Mouse (Mus musculus): Measurements from ENCODE around the gene Dnaaf1.

The Dnaaf1 gene

GRCm38 (mm10) chr8:119572411-119572810 lies 2.6 kb upstream of the Dnaaf1 start:
- no peak for DNase-seq (ENCODE audit: low read depth)

GRCm38 (mm10) chr8:119575366-119575726 lies 311 bp downstream of the Dnaaf1 start:
- DNase-seq (ENCODE audit: low read depth), result no peak

- DNase-seq (ENCODE audit: low read depth), result no peak
Measured at GRCm38 (mm10) chr8:119579096-119579495, 4.1 kb downstream of the Dnaaf1 start.

- no peak for DNase-seq (ENCODE audit: low read depth)
Measured at GRCm38 (mm10) chr8:119580441-119581161, 5.6 kb downstream of the Dnaaf1 start.

- DNase-seq (ENCODE audit: low read depth), result no peak
Measured at GRCm38 (mm10) chr8:119585901-119586300, 10.9 kb downstream of the Dnaaf1 start.

- DNase-seq (ENCODE audit: low read depth), result no peak
Measured at GRCm38 (mm10) chr8:119588321-119588720, 13.3 kb downstream of the Dnaaf1 start.

- no peak for DNase-seq (ENCODE audit: low read depth)
Measured at GRCm38 (mm10) chr8:119588844-119589243, 13.8 kb downstream of the Dnaaf1 start.

GRCm38 (mm10) chr8:119590348-119590747 lies 15.3 kb downstream of the Dnaaf1 start:
- no peak for DNase-seq (ENCODE audit: low read depth)

GRCm38 (mm10) chr8:119591456-119591855 lies 16.4 kb downstream of the Dnaaf1 start:
- DNase-seq (ENCODE audit: low read depth), result no peak

- DNase-seq (ENCODE audit: low read depth), result no peak
Measured at GRCm38 (mm10) chr8:119603771-119604170, 28.7 kb downstream of the Dnaaf1 start.

GRCm38 (mm10) chr8:119604398-119604803 lies 29.4 kb downstream of the Dnaaf1 start:
- DNase-seq (ENCODE audit: low read depth), result peak; percentile 13

GRCm38 (mm10) chr8:119604996-119605395 lies 30.0 kb downstream of the Dnaaf1 start, which contains the start of gene Taf1c:
Taf1c (minus strand) TSS chr8:119605222.
- peak; percentile 93 for DNase-seq (ENCODE audit: low read depth)

- no peak for DNase-seq (ENCODE audit: low read depth)
Measured at GRCm38 (mm10) chr8:119606224-119606623, 31.2 kb downstream of the Dnaaf1 start.

GRCm38 (mm10) chr8:119612471-119612870 lies 37.4 kb downstream of the Dnaaf1 start, which contains the start of gene Adad2:
Adad2 (plus strand) TSS chr8:119612747.
- DNase-seq (ENCODE audit: low read depth), result no peak

GRCm38 (mm10) chr8:119615096-119615495 lies 40.1 kb downstream of the Dnaaf1 start:
- DNase-seq (ENCODE audit: low read depth), result no peak

- DNase-seq (ENCODE audit: low read depth), result no peak
Measured at GRCm38 (mm10) chr8:119616358-119616757, 41.3 kb downstream of the Dnaaf1 start.

- DNase-seq (ENCODE audit: low read depth), result no peak
Measured at GRCm38 (mm10) chr8:119616811-119617210, 41.8 kb downstream of the Dnaaf1 start.

- DNase-seq (ENCODE audit: low read depth), result no peak
Measured at GRCm38 (mm10) chr8:119617586-119617985, 42.6 kb downstream of the Dnaaf1 start.

- DNase-seq (ENCODE audit: low read depth), result no peak
Measured at GRCm38 (mm10) chr8:119618887-119619286, 43.9 kb downstream of the Dnaaf1 start.

- DNase-seq (ENCODE audit: low read depth), result no peak
Measured at GRCm38 (mm10) chr8:119620116-119620840, 45.2 kb downstream of the Dnaaf1 start.

GRCm38 (mm10) chr8:119620848-119621465 lies 45.9 kb downstream of the Dnaaf1 start:
- DNase-seq (ENCODE audit: low read depth), result no peak

GRCm38 (mm10) chr8:119622555-119622954 lies 47.5 kb downstream of the Dnaaf1 start:
- DNase-seq (ENCODE audit: low read depth), result no peak

- DNase-seq (ENCODE audit: low read depth), result no peak
Measured at GRCm38 (mm10) chr8:119623061-119623460, 48.0 kb downstream of the Dnaaf1 start.
